Mouse (Mus musculus) intestine, embryonic 14.5 days (tissue): ENCODE data around the gene Sla2. TPM values are rescaled to one million over a fixed set of nuclear protein-coding genes. Genes with fewer than 3 reads are reported as not detected.
A peak's percentile ranks its signal among the peaks of the same experiment; 100 is the strongest.

Experiments used
- ATAC-seq: fragments of 200-750 bp; cut with Nextera tagmentation; replicated peaks from 2 replicates; pipeline ENCODE4 v1.8.0; 2017; ENCODE audit warnings: low read depth, moderate number of reproducible peaks, moderate TSS enrichment, moderate library complexity; ENCODE audit not compliant: low FRiP score, low TSS enrichment
- DNase-seq: peaks from one replicate; pipeline ENCODE4 v3.0.0-alpha.2; 2018; ENCODE audit warnings: low spot score
- H3K27ac ChIP-seq: fragments of 300-500 bp; sonication (generic); 2 replicates; pipeline ENCODE4 v1.5.1; 2014; ENCODE audit warnings: low read depth, mild to moderate bottlenecking, control low read depth
- H3K27me3 ChIP-seq: fragments of 300-500 bp; sonication (generic); replicated peaks from 2 replicates; pipeline ENCODE4 v1.6.1; 2014; ENCODE audit warnings: low read length, control low read depth; ENCODE audit not compliant: control insufficient read depth, insufficient read depth
- H3K36me3 ChIP-seq: fragments of 300-500 bp; sonication (generic); 2 replicates; pipeline ENCODE4 v1.6.1; 2014; ENCODE audit warnings: low read length, control low read depth; ENCODE audit not compliant: control insufficient read depth, insufficient read depth
- H3K4me1 ChIP-seq: fragments of 300-500 bp; sonication (generic); replicated peaks from 2 replicates; pipeline ENCODE4 v1.6.1; 2014; ENCODE audit warnings: low read length, control low read depth, mixed read lengths; ENCODE audit not compliant: control insufficient read depth, insufficient read depth
- H3K4me2 ChIP-seq: fragments of 300-500 bp; sonication (generic); 2 replicates; pipeline ENCODE4 v1.6.1; 2014; ENCODE audit warnings: low read length
- H3K4me3 ChIP-seq: fragments of 300-500 bp; sonication (generic); 2 replicates; pipeline ENCODE4 v1.5.1; 2014; ENCODE audit warnings: low read depth, low read length, control low read depth, mixed read lengths
- H3K9ac ChIP-seq: fragments of 300-500 bp; sonication (generic); 2 replicates; pipeline ENCODE4 v1.6.1; 2014; ENCODE audit warnings: mild to moderate bottlenecking, low read length
- H3K9me3 ChIP-seq: fragments of 300-500 bp; sonication (generic); 2 replicates; pipeline ENCODE4 v1.6.1; 2016; ENCODE audit warnings: low read length, control low read depth; ENCODE audit not compliant: control insufficient read depth
- WGBS: fragments of 180-500 bp; shearing (Covaris S2); extraction: QIAGEN DNeasy Blood & Tissue Kit; methylation state at CpG from one replicate; pipeline ENCODE4 v1.1.7; 2014; 5-methylcytosine and 5-hydroxymethylcytosine counted together
- polyA plus RNA-seq: library from polyadenylated mRNA; unstranded; fragments of >200 nt; fragmentation: Nextera tagmentation; extraction: Ambion mirVana; gene quantifications from 2 replicates; pipeline ENCODE4 v1.2.1, GENCODE M21; 2014

The Sla2 gene
- polyA plus RNA-seq, 1 experiment from 2014 or later = 0.51 TPM

DNA sequence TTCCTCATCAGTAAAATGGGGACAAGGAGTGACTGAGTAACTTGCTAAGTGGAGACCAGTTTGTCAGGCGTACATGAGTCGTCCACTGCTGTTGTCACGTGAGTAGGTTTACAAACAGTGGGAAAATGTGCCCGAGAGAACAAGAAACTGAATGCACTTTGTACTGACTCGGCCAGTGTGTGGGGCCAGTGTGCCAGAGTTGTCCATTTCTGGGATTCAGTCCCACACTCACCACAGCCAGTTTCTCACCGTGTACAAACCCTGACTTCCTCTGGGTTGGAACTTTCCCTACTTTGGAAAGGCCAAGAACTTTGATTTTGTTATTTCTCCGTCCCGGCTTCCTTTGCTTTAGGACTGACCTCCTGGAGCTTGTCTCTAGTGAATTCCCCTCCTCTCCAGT, 18.0 kb downstream of the Sla2 start:
- no peak for DNase-seq

DNA sequence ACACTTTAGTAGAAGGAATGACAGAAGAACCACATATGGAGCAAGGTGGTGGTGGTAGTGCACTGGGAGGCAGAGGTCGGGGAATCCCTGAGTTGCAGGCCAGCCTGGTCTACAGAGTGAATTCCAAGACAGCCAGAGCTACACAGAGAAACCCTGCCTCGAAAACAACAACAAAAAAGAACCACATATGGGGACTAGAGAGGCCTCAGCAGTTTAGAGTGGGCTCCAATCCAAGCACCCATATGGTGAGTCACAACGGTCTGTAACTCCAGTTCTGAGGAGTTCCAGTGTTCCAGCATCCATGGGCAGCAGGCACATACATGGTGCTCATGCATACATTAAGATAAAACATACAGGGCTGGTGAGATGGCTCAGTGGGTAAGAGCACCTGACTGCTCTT, 22.5 kb downstream of the Sla2 start:
- peak overlapping the region; percentile 96 for H3K9ac ChIP-seq
- H3K4me3 ChIP-seq = peak overlapping the region; percentile 99
- H3K27ac ChIP-seq = no peak overlapping the region
- DNase-seq (no peak), ATAC-seq (no peak)
- 80% methylated on average over 3 of the region's 3 CpGs for WGBS
- peaks cover 42% of the 10 kb centered on the region for H3K36me3 ChIP-seq
- peaks cover 18% of the 10 kb centered on the region for H3K4me1 ChIP-seq
- H3K27me3 ChIP-seq = no peaks in the 10 kb centered on the region
- peak overlapping the region; percentile 76 for H3K4me2 ChIP-seq
- H3K9me3 ChIP-seq = no peaks in the 10 kb centered on the region

More for the DNA sequence above, 18.0 kb downstream of the Sla2 start:
- H3K27ac ChIP-seq = no peak overlapping the region
- H3K9ac ChIP-seq = no peak overlapping the region
- 79% methylated on average over 8 of the region's 8 CpGs for WGBS
- no peak for ATAC-seq
- H3K27me3 ChIP-seq = no peaks in the 10 kb centered on the region
- peaks cover 82% of the 10 kb centered on the region for H3K36me3 ChIP-seq
- no peaks in the 10 kb centered on the region for H3K9me3 ChIP-seq
- H3K4me3 ChIP-seq = no peak overlapping the region
- no peak overlapping the region for H3K4me2 ChIP-seq
- peaks cover 14% of the 10 kb centered on the region for H3K4me1 ChIP-seq

DNA sequence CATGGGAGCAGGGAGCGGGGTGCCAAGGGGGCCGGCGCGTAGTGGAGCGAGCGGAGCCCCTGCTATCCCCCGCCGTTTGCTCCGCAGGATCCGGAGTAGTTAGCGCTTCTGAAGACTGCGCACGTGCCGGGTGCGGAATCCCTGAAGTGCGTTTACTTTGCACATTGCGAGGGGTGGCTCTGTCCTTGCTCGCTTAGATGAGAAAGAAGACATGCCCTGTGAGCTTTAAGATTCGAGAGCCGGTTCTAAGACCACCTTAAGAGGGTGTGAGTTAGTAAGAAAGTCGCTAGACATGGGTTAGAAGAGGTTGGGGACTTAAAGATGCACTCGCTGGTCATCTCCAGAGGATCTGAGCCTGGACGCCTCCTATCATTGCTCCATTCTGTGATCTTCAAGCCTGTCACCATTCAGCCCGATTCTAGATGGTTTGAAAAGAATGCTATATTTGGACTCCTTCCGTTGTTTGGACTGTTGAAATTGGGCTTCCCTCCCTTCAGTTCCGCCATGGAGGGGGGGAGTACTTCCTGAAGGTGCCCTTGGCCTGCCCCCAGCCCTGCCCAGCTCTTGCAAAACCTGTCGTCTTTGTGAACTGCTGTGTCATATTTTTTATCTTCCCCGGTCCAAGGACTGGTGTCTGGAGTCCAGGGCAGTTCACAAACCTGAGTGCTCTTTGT, 23.4 kb downstream of the Sla2 start:
- peak overlapping the region; percentile 96 for H3K9ac ChIP-seq
- WGBS = 1% methylated on average over 28 of the region's 28 CpGs
- peaks cover 34% of the 10 kb centered on the region for H3K36me3 ChIP-seq
- no peak; the same call in 1 of the 2 replicates for ATAC-seq
- peak overlapping the region; percentile 95 for H3K27ac ChIP-seq
- H3K4me3 ChIP-seq = peak overlapping the region; percentile 99
- H3K27me3 ChIP-seq = no peaks in the 10 kb centered on the region
- no peak for DNase-seq
- H3K4me2 ChIP-seq = peak overlapping the region; percentile 76
- peaks cover 23% of the 10 kb centered on the region for H3K4me1 ChIP-seq
- no peaks in the 10 kb centered on the region for H3K9me3 ChIP-seq

DNA sequence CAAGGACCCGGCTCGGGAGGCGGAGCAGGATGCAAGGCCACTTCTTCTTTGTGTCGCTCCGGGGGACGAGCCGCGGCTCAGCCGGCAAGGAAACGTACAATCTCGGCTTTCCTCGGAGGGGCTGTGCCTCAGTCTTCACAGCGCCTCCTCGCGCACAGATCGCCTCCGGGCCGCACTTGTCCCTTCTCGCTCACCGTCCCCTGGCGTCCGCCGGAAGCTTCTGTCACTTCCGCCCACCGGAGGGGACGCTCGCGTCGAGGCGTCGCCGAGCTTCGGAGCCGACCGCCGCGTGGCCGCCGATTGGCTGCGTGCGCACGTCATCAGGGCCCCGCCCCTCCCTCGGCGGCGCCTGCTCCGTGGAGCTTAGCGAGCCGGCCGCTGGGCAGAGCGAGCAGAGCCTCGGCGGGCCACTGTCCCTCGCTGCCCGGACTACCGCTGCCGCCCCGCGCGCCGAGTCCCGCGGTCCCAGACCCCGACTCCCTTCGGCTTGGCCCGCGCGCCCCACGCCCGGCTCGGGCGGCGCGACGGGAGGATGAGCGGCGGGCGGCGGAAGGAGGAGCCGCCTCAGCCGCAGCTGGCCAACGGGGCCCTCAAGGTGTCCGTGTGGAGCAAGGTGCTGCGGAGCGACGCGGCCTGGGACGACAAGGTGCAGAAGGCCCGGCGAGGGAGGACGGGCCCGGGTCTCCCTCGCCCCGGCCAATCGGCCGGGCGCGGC, 24.1 kb downstream of the Sla2 start, which contains the start of gene Rab5if:
TSS of gene Rab5if (plus strand) at position 357 of the 715 bp plus-strand sequence.
- Histone ChIP-seq H3K4me3 (peak within 1 kb of the TSS; percentile 99), H3K27ac (peak within 1 kb of the TSS; percentile 95), H3K36me3 (peaks cover 36% of the 10 kb centered on the region), H3K27me3 (no peaks in the 10 kb centered on the region), H3K4me1 (peaks cover 30% of the 10 kb centered on the region), H3K9me3 (no peaks in the 10 kb centered on the region), H3K9ac (peak within 1 kb of the TSS; percentile 96), H3K4me2 (peak within 1 kb of the TSS; percentile 76)
- under 1% methylated on average over 87 of the region's 98 CpGs for whole genome bisulfite sequencing
- peak; percentile 97 for DNase-seq
- ATAC-seq = peak; percentile 96

DNA sequence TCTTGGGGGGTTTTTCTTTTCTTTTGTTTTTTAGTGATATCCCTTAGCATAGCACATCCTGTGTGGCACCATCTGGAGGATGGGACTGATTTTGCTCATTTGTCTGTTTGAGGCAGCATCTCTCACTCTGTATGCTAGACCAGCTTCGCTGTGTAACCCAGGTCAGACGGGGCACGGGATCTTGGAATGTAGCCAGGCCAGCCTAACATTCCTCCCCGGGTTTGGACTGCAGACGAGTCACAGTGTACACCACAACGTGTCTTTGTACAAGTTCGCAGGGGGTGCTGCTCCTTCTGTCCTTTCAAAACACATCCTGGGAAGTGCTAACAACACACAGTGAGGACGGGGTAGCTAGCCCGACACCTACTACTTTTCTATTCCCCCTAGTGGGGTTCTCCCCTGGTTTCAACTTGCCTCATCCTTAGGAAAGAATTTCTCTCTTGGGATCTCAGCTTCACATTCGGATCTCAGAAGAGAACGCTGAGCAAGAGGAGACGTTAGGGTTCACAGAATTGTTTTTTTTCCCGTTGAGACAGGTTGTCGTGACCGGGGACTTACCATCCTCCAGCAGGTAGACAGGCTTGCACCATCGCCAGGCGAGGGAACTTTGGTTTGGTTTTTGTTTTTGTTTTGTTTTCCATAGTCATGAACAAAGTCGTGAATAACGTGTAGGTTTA, 24.8 kb downstream of the Sla2 start:
- H3K27ac ChIP-seq = peak overlapping the region; percentile 95
- peaks cover 33% of the 10 kb centered on the region for H3K4me1 ChIP-seq
- no peaks in the 10 kb centered on the region for H3K27me3 ChIP-seq
- ATAC-seq (no peak; the same call in 1 of the 2 replicates), DNase-seq (peak; percentile 80)
- H3K4me2 ChIP-seq = peak overlapping the region; percentile 76
- H3K9ac ChIP-seq = peak overlapping the region; percentile 96
- H3K9me3 ChIP-seq = no peaks in the 10 kb centered on the region
- under 1% methylated on average over 19 of the region's 19 CpGs for WGBS
- H3K4me3 ChIP-seq = peak overlapping the region; percentile 99
- H3K36me3 ChIP-seq = peaks cover 31% of the 10 kb centered on the region

DNA sequence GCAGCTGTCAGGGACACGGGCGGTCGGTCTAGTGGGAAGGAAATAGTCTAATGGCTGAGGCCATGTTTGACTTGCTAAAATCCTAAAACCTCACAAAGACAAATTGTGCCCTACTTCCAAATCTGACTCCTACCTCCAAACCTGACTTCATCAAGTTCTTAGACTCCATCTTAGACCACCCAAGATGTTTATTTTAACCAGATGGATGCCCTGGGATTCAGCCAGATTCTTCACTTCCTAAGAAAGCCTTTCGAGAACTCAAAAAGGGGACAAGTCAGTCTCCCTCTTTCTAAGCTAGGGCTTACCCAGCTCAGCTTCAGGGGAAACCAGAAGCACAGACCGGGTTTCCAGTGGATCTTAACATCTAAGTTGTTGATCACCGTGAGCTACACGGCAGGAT, 28.3 kb downstream of the Sla2 start:
- Histone ChIP-seq H3K27ac (peak overlapping the region; percentile 71), H3K27me3 (no peaks in the 10 kb centered on the region), H3K9ac (no peak overlapping the region), H3K4me1 (peaks cover 24% of the 10 kb centered on the region), H3K9me3 (no peaks in the 10 kb centered on the region), H3K36me3 (peaks cover 25% of the 10 kb centered on the region), H3K4me2 (no peak overlapping the region), H3K4me3 (no peak overlapping the region)
- no peak for ATAC-seq
- no peak for DNase-seq
- 41% methylated on average over 7 of the region's 7 CpGs for WGBS

DNA sequence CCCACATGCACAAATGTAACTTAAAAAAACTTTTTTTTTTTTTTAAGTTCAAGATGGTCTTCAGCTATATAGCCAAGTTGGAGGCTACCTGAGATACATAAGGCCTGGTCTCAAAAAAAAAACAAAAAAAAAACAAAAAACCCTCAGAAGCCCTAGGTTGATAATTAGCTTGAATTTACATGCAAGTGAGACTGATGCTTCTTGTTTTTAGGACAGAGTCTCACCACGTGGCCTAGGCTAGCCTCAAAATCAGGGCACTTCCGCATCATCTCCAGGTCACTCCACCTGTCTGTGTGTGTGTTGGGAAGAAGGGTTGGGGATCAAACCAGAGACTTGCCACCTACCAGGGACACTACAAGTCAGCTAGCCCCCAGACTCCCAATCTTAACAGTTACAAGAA, 29.2 kb downstream of the Sla2 start, which contains the start of gene 4930518I15Rik:
TSS of gene 4930518I15Rik (minus strand) at position 112 of the 400 bp plus-strand sequence.
- H3K36me3 ChIP-seq = peaks cover 26% of the 10 kb centered on the region
- no peak within 1 kb of the TSS for H3K9ac ChIP-seq
- no peak within 1 kb of the TSS for H3K4me2 ChIP-seq
- H3K27ac ChIP-seq = peak within 1 kb of the TSS; percentile 71
- 90% methylated on average over 2 of the region's 2 CpGs for WGBS
- H3K9me3 ChIP-seq = no peaks in the 10 kb centered on the region
- H3K27me3 ChIP-seq = no peaks in the 10 kb centered on the region
- H3K4me1 ChIP-seq = peaks cover 23% of the 10 kb centered on the region
- no peak for ATAC-seq
- no peak within 1 kb of the TSS for H3K4me3 ChIP-seq
- DNase-seq = no peak

DNA sequence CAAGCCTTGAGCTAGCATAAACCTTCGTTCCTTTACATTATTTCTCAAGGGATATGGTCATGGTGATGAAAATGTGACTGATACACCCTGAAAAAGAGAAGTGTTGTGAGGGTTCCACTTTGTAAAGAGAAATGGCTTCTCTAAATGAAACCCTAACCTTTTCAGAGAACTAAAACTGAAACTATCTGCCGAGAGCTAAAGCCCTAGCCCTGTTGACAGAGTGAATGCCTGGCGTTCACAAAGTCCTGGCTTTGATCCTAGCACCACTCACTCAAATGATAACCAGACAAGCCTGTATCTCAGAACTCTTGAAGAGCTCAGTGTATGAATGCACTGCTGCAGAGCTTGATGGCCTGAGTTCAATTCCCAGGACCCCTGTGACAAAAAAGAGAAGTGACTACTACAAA, 29.6 kb downstream of the Sla2 start:
- H3K27ac ChIP-seq = no peak overlapping the region
- H3K9me3 ChIP-seq = no peaks in the 10 kb centered on the region
- H3K4me3 ChIP-seq = no peak overlapping the region
- H3K36me3 ChIP-seq = peaks cover 31% of the 10 kb centered on the region
- no peak overlapping the region for H3K9ac ChIP-seq
- 68% methylated on average over 3 of the region's 3 CpGs for WGBS
- no peaks in the 10 kb centered on the region for H3K27me3 ChIP-seq
- ATAC-seq = no peak
- DNase-seq = no peak
- peaks cover 23% of the 10 kb centered on the region for H3K4me1 ChIP-seq
- H3K4me2 ChIP-seq = no peak overlapping the region
